Mouse (Mus musculus) cerebellum, adult 8-10 months (tissue): ENCODE measurements around the gene Rpusd2.

ENCODE experiments used
- DNase-seq: peaks from one replicate; pipeline ENCODE4 v3.0.0; 2022

Rpusd2 gene

GRCm38 (mm10) chr2:119032191-119032590 is 2.4 kb upstream of the Rpusd2 start:
- DNase-seq = no peak

- no peak for DNase-seq
Observed at GRCm38 (mm10) chr2:119035397-119035745, 781 bp downstream of the Rpusd2 start.

DNA sequence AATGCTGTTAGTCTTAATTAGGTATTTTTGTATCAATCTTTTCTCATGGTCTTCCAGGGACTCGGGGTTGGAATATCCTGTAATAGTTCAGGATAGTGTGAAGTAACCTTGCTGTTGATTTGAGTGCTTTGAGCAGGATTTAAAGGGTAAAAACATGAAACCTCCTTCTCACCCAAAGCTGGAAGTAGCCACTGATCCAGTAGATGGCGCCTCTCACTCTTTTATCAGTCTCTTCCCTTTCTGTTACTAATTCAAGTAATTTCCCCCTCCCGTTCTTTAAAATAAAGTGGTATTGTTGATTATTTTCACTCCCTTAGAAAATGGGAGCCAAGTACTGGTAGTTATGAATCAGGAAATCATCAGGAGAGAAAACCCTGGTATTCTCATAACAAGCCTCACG is 6.3 kb downstream of the Rpusd2 start:
- DNase-seq = no peak

DNA sequence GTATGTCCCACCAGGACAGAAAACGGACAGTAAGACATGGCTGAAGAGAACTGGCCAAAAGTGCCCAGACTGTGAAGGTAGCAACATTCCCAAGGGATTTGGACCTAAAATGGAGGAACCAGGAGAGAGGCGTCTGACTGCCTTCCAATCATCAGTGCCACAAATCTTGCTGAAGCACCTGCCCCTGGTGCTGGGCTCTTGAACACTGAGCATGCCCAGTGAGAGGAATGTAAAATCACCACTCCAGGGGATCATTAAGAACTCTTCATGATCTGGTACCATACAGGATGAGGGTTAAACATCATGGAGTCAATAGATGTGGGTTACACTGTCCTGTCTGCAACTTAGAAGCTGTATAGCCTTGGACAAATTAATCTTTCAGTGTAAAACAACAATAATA is 10.6 kb downstream of the Rpusd2 start:
- no peak for DNase-seq

DNA sequence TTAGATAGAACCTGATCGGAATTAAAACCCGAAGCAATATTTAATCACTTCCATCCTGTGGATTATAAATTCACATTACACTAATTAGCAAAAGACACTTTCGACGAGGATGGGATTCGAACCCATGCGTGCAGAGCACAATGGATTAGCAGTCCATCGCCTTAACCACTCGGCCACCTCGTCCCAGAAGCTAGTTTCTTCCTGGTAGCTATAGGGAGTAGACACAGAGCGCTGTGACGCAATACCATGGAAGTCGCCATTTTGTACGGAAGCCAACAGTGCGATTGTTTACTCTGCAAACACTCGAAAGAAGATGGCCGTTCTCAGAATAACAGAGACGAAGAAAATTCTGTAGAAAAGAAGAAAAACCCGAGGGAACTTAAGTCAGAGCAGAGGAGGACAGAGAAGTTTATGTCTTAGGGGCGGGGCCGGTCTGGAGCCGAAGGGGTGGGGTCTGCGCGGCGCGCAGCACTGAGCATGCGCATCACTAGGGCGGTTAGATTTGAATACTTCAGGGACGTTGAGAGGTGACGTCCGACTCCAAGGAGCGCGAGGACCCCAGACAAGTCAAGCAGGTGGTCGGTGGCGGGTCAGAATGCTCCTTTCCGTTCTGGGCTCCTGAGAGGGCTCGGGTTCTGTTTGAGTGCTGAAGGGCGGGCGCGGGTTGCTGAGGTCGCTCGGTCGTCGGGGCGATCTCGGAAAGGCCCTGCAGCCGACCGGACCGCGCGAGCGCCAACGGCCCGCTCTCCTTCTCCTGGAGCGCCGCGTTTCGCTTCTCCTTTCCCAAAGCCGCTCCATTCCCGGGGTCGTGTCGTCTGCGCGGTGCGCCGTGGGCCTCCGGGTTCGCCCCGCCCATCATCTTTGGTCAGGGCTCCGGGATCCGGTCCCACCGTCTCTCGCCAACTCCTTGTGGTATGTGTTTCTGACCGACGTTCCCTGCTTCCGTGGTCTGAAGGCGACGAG is 12.3 kb downstream of the Rpusd2 start, which contains the start of gene Knl1:
Gene Knl1 (plus strand): TSS at position 471 of the 963 bp plus-strand sequence.
- DNase-seq = peak; percentile 98

DNA sequence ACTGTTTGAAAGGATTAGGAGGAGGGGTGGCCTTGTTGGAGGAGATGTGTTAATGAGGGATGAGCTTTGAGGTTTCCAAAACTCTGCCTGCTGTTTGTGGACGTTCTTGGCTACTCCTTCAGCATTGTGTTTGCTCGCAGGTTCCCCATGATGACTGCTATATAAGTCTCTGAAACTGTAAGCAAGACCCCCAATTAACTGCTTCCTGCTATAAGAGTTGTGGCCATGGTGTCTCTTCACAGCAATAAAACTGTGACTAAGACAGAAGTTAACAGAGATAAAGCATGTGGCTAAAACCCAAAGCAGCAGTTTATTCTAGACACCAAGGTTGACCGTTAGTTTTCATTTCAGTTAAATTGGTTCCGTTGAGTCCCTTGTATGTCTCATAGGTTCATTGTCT is 13.3 kb downstream of the Rpusd2 start:
- DNase-seq = no peak

DNA sequence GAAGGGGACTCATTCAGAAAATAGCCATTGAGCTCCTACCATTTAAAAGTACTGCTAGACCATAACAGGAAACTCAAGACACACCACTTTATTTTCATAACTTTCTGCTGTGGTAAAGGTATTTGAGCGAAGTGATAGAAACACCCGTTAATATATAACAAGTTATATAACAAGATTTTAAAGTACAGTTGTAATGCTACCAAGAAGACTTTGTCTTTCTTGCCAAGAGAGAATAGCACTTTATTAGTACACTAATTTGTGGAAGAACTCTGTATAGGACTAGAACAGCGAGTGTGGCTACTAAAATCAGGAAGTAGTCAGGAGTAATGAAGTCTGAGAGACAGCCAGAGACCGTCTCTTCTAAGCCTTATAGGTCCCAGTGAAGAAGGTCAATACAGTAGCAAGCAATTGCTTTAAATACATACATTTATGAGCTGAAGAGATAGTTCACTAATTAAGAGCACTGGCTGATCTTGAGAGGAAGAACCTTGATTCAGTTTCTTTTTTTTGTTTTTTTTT is 15.6 kb downstream of the Rpusd2 start:
- no peak for DNase-seq

DNA sequence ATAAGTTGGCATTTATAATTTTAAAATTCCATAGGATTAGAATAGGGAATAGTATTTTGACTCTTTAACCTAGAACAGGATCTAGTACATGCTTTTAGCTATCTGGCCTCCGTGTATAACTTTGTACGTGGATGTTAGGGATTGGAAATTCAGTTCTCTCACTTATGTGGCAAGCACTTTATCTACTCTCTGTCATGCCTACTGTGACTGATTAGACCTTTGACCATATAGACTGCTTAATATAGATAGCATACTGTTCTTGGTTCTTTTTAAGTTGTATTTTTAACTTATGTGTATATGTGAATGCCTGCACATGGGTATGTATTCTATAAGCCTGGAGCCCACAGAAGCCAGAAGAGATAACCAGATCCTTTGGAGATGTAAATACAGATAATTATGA is 25.5 kb downstream of the Rpusd2 start:
- DNase-seq = no peak

GRCm38 (mm10) chr2:119072397-119072796 is 37.8 kb downstream of the Rpusd2 start:
- no peak for DNase-seq

GRCm38 (mm10) chr2:119086156-119086555 is 51.6 kb downstream of the Rpusd2 start:
- no peak for DNase-seq
